20 mouse cellular contexts compared by ENCODE assay signal in genomic region chr4:149504363-149504762, GRCm38 (mm10). TPM values are rescaled to one million over a fixed set of nuclear protein-coding genes. Genes with fewer than 3 reads are reported as not detected.
DNase-seq lines count a peak whose midpoint lies in the region; ATAC-seq and TF ChIP-seq lines count a peak whose summit lies in the region.
"Had no signal": no experiment of that assay in that cellular context is flagged by ENCODE, and none has a peak within 500 bp of the region (broad histone marks: within the 10 kb centered on the region; RNA-seq: fewer than 3 reads in every experiment).

No protein-coding gene starts in this region.

- TF ChIP-seq CTCF in lung, postnatal 0 days (IDR thresholded peaks at IDR 0.05), result no peak

- H3K9ac ChIP-seq in forebrain, embryonic 16.5 days (replicated peaks; ENCODE audit: low read depth, low read length), result no peak overlapping the region
- no peak overlapping the region for H3K9ac ChIP-seq in lung, postnatal 0 days (replicated peaks; ENCODE audit: low read depth)
- 0 out of 2 replicates have a peak overlapping the region, but pooled peaks have one; percentile 7 for H3K9ac ChIP-seq in forebrain, embryonic 11.5 days (ENCODE audit: low read length)
- no peak overlapping the region for H3K9ac ChIP-seq in limb, embryonic 14.5 days (ENCODE audit: low read depth, low read length, severe bottlenecking)
- H3K9ac ChIP-seq: heart, embryonic 13.5 days; hindbrain, embryonic 13.5 days; liver, embryonic 14.5 days; neural tube, embryonic 12.5 days had no signal

- no peaks in the 10 kb centered on the region for H3K9me3 ChIP-seq in forebrain, embryonic 10.5 days
- H3K9me3 ChIP-seq in forebrain, embryonic 16.5 days (ENCODE audit: control insufficient read depth, low read length), result no peaks in the 10 kb centered on the region
- no peaks in the 10 kb centered on the region for H3K9me3 ChIP-seq in lung, postnatal 0 days (ENCODE audit: low read length)
- no peaks in the 10 kb centered on the region for H3K9me3 ChIP-seq in forebrain, embryonic 11.5 days (ENCODE audit: control insufficient read depth, low read length)
- H3K9me3 ChIP-seq in limb, embryonic 14.5 days (ENCODE audit: control insufficient read depth, low read length), result no peaks in the 10 kb centered on the region
- H3K9me3 ChIP-seq: heart, embryonic 13.5 days; hindbrain, embryonic 13.5 days; neural tube, embryonic 12.5 days had no signal

- no peak for TF ChIP-seq POLR2A in limb, embryonic 14.5 days (IDR thresholded peaks at IDR 0.05; ENCODE audit: borderline replicate concordance, extremely low read depth, insufficient read depth, insufficient read length)

- H3K4me2 ChIP-seq in forebrain, embryonic 16.5 days (ENCODE audit: low read length), result no peak overlapping the region
- H3K4me2 ChIP-seq in lung, postnatal 0 days (replicated peaks; ENCODE audit: low read depth, low read length), result no peak overlapping the region
- H3K4me2 ChIP-seq in forebrain, embryonic 11.5 days (ENCODE audit: low read depth, low read length, severe bottlenecking), result no peak overlapping the region
- no peak overlapping the region for H3K4me2 ChIP-seq in limb, embryonic 14.5 days (replicated peaks; ENCODE audit: low read depth, low read length, severe bottlenecking)
- H3K4me2 ChIP-seq: heart, embryonic 13.5 days; hindbrain, embryonic 13.5 days; neural tube, embryonic 12.5 days had no signal

- peak overlapping the region; percentile 81 for H3K27ac ChIP-seq in forebrain, embryonic 10.5 days
- H3K27ac ChIP-seq in forebrain, embryonic 16.5 days (ENCODE audit: low read length), result no peak overlapping the region
- H3K27ac ChIP-seq in lung, postnatal 0 days (ENCODE audit: low read length), result 0 out of 2 replicates have a peak overlapping the region, but pooled peaks have one; percentile 26
- H3K27ac ChIP-seq in forebrain, embryonic 11.5 days (ENCODE audit: low read depth, low read length), result peak overlapping the region; percentile 81
- H3K27ac ChIP-seq in limb, embryonic 14.5 days (replicated peaks; ENCODE audit: low read depth, low read length), result peak overlapping the region; percentile 54
- H3K27ac ChIP-seq: heart, embryonic 13.5 days; hindbrain, embryonic 13.5 days; liver, embryonic 14.5 days; neural tube, embryonic 12.5 days had no signal

- WGBS in forebrain, embryonic 10.5 days, result 78% methylated on average over 5 of the region's 5 CpGs
- WGBS in forebrain, embryonic 16.5 days, result 45% methylated on average over 5 of the region's 5 CpGs
- 74% methylated on average over 5 of the region's 5 CpGs for WGBS in lung, postnatal 0 days
- WGBS in forebrain, embryonic 11.5 days, result 64% methylated on average over 5 of the region's 5 CpGs
- 56% methylated on average over 5 of the region's 5 CpGs for whole genome bisulfite sequencing in limb, embryonic 14.5 days

- H3K36me3 ChIP-seq in forebrain, embryonic 10.5 days (replicated peaks), result peaks cover 37% of the 10 kb centered on the region
- peaks cover 9% of the 10 kb centered on the region for H3K36me3 ChIP-seq in forebrain, embryonic 16.5 days (ENCODE audit: control insufficient read depth, insufficient read depth)
- H3K36me3 ChIP-seq in lung, postnatal 0 days (ENCODE audit: insufficient read depth, low read length), result no peaks in the 10 kb centered on the region
- no peaks in the 10 kb centered on the region for H3K36me3 ChIP-seq in forebrain, embryonic 11.5 days (ENCODE audit: control insufficient read depth, insufficient read depth, low read length)
- peaks cover 19% of the 10 kb centered on the region for H3K36me3 ChIP-seq in limb, embryonic 14.5 days (ENCODE audit: control insufficient read depth, insufficient read depth, low read length)

- H3K27me3 ChIP-seq in forebrain, embryonic 10.5 days (ENCODE audit: poor library complexity, severe bottlenecking), result 0 out of 2 replicates have a peak, but pooled peaks cover 7% of the 10 kb centered on the region
- no peaks in the 10 kb centered on the region for H3K27me3 ChIP-seq in forebrain, embryonic 16.5 days (replicated peaks; ENCODE audit: control insufficient read depth, insufficient read depth, low read length)
- no peaks in the 10 kb centered on the region for H3K27me3 ChIP-seq in lung, postnatal 0 days (replicated peaks; ENCODE audit: insufficient read depth, low read length)
- no peaks in the 10 kb centered on the region for H3K27me3 ChIP-seq in forebrain, embryonic 11.5 days (ENCODE audit: control insufficient read depth, insufficient read depth, low read length)
- H3K27me3 ChIP-seq in limb, embryonic 14.5 days (ENCODE audit: control insufficient read depth, insufficient read depth, low read length), result no peaks in the 10 kb centered on the region
- H3K27me3 ChIP-seq: heart, embryonic 13.5 days; hindbrain, embryonic 13.5 days; neural tube, embryonic 12.5 days had no signal

- intact Hi-C loops in left cerebral cortex, postnatal 4 days (cut with DNase I), result no loop called here

- no peak for ATAC-seq in forebrain, embryonic 16.5 days
- ATAC-seq in lung, postnatal 0 days, result no peak
- ATAC-seq in forebrain, embryonic 11.5 days (replicated peaks; ENCODE audit: low FRiP score), result peak; percentile 23
- ATAC-seq in limb, embryonic 14.5 days (ENCODE audit: low FRiP score, low read depth), result no peak

- no peak for TF ChIP-seq EP300 in lung, postnatal 0 days (IDR thresholded peaks at IDR 0.05)

- peak overlapping the region; percentile 6; the same call in 1 of the 2 replicates for H3K4me3 ChIP-seq in forebrain, embryonic 10.5 days
- H3K4me3 ChIP-seq in forebrain, embryonic 16.5 days (replicated peaks; ENCODE audit: low read length), result no peak overlapping the region
- no peak overlapping the region for H3K4me3 ChIP-seq in lung, postnatal 0 days (ENCODE audit: low read depth, low read length)
- no peak overlapping the region for H3K4me3 ChIP-seq in forebrain, embryonic 11.5 days (ENCODE audit: low read depth, low read length)
- H3K4me3 ChIP-seq in limb, embryonic 14.5 days (replicated peaks; ENCODE audit: low read length), result no peak overlapping the region
- H3K4me3 ChIP-seq: heart, embryonic 13.5 days; hindbrain, embryonic 13.5 days; neural tube, embryonic 12.5 days had no signal

- DNase-seq in forebrain, embryonic 10.5 days (ENCODE audit: extremely low spot score, low spot score), result no peak
- DNase-seq in lung, postnatal 0 days (ENCODE audit: low spot score), result no peak
- DNase-seq in lung, postnatal 25 days (ENCODE audit: low spot score), result no peak
- no peak for DNase-seq in forebrain, embryonic 11.5 days (ENCODE audit: low spot score)
- no peak for DNase-seq in limb, embryonic 14.5 days (ENCODE audit: low spot score)
- DNase-seq in left cerebral cortex, postnatal 4 days, result no peak
- no peak for DNase-seq in kidney, postnatal 36 days
- DNase-seq: adrenal gland, adult 8-10 months; cerebellum, adult 9-11 months; gastrocnemius, postnatal 25 days; kidney, adult 2 months had no signal

- peaks cover 22% of the 10 kb centered on the region for H3K4me1 ChIP-seq in forebrain, embryonic 10.5 days
- H3K4me1 ChIP-seq in forebrain, embryonic 16.5 days (replicated peaks; ENCODE audit: control insufficient read depth, insufficient read depth, low read length), result 0 out of 2 replicates have a peak, but pooled peaks cover 5% of the 10 kb centered on the region
- no peaks in the 10 kb centered on the region for H3K4me1 ChIP-seq in lung, postnatal 0 days (ENCODE audit: insufficient read depth, low read depth, low read length)
- H3K4me1 ChIP-seq in forebrain, embryonic 11.5 days (replicated peaks; ENCODE audit: control insufficient read depth, insufficient read depth, low read length), result peaks cover 4% of the 10 kb centered on the region; the same call in 1 of the 2 replicates
- H3K4me1 ChIP-seq in limb, embryonic 14.5 days (ENCODE audit: control insufficient read depth, insufficient read depth, low read length), result 0 out of 2 replicates have a peak, but pooled peaks cover 5% of the 10 kb centered on the region
- H3K4me1 ChIP-seq: heart, embryonic 13.5 days; hindbrain, embryonic 13.5 days; neural tube, embryonic 12.5 days had no signal

RNA-seq across cellular contexts. Expression of gene Ctnnbip1, which starts 13.7 kb away (rescaled TPM):
- polyA plus RNA-seq in forebrain, embryonic 10.5 days (2016; fragmentation: Nextera tagmentation; extraction: Ambion mirVana), result 53.6 and 59.6 TPM in 2 replicates
- polyA plus RNA-seq in forebrain, embryonic 16.5 days (2015; fragmentation: Nextera tagmentation; extraction: Ambion mirVana), result 94.1 and 105 TPM in 2 replicates
- 38.4 and 40.1 TPM in 2 replicates for polyA plus RNA-seq in lung, postnatal 0 days (2015; fragmentation: Nextera tagmentation; extraction: Ambion mirVana)
- 71.7 and 72.1 TPM in 2 replicates for polyA plus RNA-seq in forebrain, embryonic 11.5 days (2014; fragmentation: Nextera tagmentation; extraction: Ambion mirVana)
- polyA plus RNA-seq in limb, embryonic 14.5 days (2012; rRNA removed), result 39.3 and 43.5 TPM in 2 replicates
- polyA plus RNA-seq in limb, embryonic 14.5 days (2014; fragmentation: Nextera tagmentation; extraction: Ambion mirVana), result 73.6 and 75.0 TPM in 2 replicates
- total RNA-seq in left cerebral cortex, postnatal 4 days (2021), result 10 to 100 TPM; 94.7 to 99.4 TPM

RNA-seq across cellular contexts. Expression of gene Lzic, which starts 19.3 kb away (rescaled TPM):
- 51.8 and 55.2 TPM in 2 replicates for polyA plus RNA-seq in forebrain, embryonic 10.5 days (2016; fragmentation: Nextera tagmentation; extraction: Ambion mirVana)
- 47.3 and 51.7 TPM in 2 replicates for polyA plus RNA-seq in forebrain, embryonic 16.5 days (2015; fragmentation: Nextera tagmentation; extraction: Ambion mirVana)
- 19.8 and 23.0 TPM in 2 replicates for polyA plus RNA-seq in lung, postnatal 0 days (2015; fragmentation: Nextera tagmentation; extraction: Ambion mirVana)
- polyA plus RNA-seq in forebrain, embryonic 11.5 days (2014; fragmentation: Nextera tagmentation; extraction: Ambion mirVana), result 55.6 and 57.6 TPM in 2 replicates
- 32.8 and 36.1 TPM in 2 replicates for polyA plus RNA-seq in limb, embryonic 14.5 days (2012; rRNA removed)
- polyA plus RNA-seq in limb, embryonic 14.5 days (2014; fragmentation: Nextera tagmentation; extraction: Ambion mirVana), result 54.0 and 55.2 TPM in 2 replicates
- total RNA-seq in left cerebral cortex, postnatal 4 days (2021), result 10 to 100 TPM; 63.7 to 66.2 TPM

RNA-seq across cellular contexts. Expression of gene Nmnat1, which starts 19.4 kb away (rescaled TPM):
- polyA plus RNA-seq in forebrain, embryonic 10.5 days (2016; fragmentation: Nextera tagmentation; extraction: Ambion mirVana), result 17.9 and 18.4 TPM in 2 replicates
- polyA plus RNA-seq in forebrain, embryonic 16.5 days (2015; fragmentation: Nextera tagmentation; extraction: Ambion mirVana), result 10.9 and 11.1 TPM in 2 replicates
- 6.3 TPM in 2 replicates for polyA plus RNA-seq in lung, postnatal 0 days (2015; fragmentation: Nextera tagmentation; extraction: Ambion mirVana)
- polyA plus RNA-seq in forebrain, embryonic 11.5 days (2014; fragmentation: Nextera tagmentation; extraction: Ambion mirVana), result 17.3 and 19.5 TPM in 2 replicates
- 10.1 and 11.4 TPM in 2 replicates for polyA plus RNA-seq in limb, embryonic 14.5 days (2012; rRNA removed)
- 9.1 and 10.6 TPM in 2 replicates for polyA plus RNA-seq in limb, embryonic 14.5 days (2014; fragmentation: Nextera tagmentation; extraction: Ambion mirVana)
- total RNA-seq in left cerebral cortex, postnatal 4 days (2021), result 1 to 10 TPM; 5.9 to 6.0 TPM

RNA-seq across cellular contexts. Expression of gene Tmem274, which starts 27.2 kb away (rescaled TPM):
- 0.50 and 0.63 TPM in 2 replicates for polyA plus RNA-seq in forebrain, embryonic 10.5 days (2016; fragmentation: Nextera tagmentation; extraction: Ambion mirVana)
- polyA plus RNA-seq in forebrain, embryonic 16.5 days (2015; fragmentation: Nextera tagmentation; extraction: Ambion mirVana), result 0.57 TPM in 1 of 2 replicates, not detected in the other
- polyA plus RNA-seq in lung, postnatal 0 days (2015; fragmentation: Nextera tagmentation; extraction: Ambion mirVana), result not detected in 2 replicates
- 0.99 TPM in 1 of 2 replicates, not detected in the other for polyA plus RNA-seq in forebrain, embryonic 11.5 days (2014; fragmentation: Nextera tagmentation; extraction: Ambion mirVana)
- not detected in 2 replicates for polyA plus RNA-seq in limb, embryonic 14.5 days (2012; rRNA removed)
- 0.93 TPM in 1 of 2 replicates, not detected in the other for polyA plus RNA-seq in limb, embryonic 14.5 days (2014; fragmentation: Nextera tagmentation; extraction: Ambion mirVana)
- not detected for total RNA-seq in left cerebral cortex, postnatal 4 days (2021)
- total RNA-seq: adrenal gland, adult 8-10 months; gastrocnemius, postnatal 25 days; left cerebral cortex, adult 18-20 months; megakaryocyte-erythroid progenitor cell, adult 5-6 weeks had no signal
- polyA plus RNA-seq: frontal cortex, adult 2 months; heart, embryonic 13.5 days; hindbrain, embryonic 13.5 days; kidney, adult 2 months; large intestine, adult 2 months; liver, embryonic 14.5 days had no signal

RNA-seq across cellular contexts. Expression of gene Rbp7, which starts 49.6 kb away (rescaled TPM):
- polyA plus RNA-seq in forebrain, embryonic 10.5 days (2016; fragmentation: Nextera tagmentation; extraction: Ambion mirVana), result not detected in 2 replicates
- not detected in 2 replicates for polyA plus RNA-seq in forebrain, embryonic 16.5 days (2015; fragmentation: Nextera tagmentation; extraction: Ambion mirVana)
- 1.4 and 1.8 TPM in 2 replicates for polyA plus RNA-seq in lung, postnatal 0 days (2015; fragmentation: Nextera tagmentation; extraction: Ambion mirVana)
- not detected in 2 replicates for polyA plus RNA-seq in forebrain, embryonic 11.5 days (2014; fragmentation: Nextera tagmentation; extraction: Ambion mirVana)
- 0.11 TPM in 1 of 2 replicates, not detected in the other for polyA plus RNA-seq in limb, embryonic 14.5 days (2012; rRNA removed)
- 0.89 and 1.4 TPM in 2 replicates for polyA plus RNA-seq in limb, embryonic 14.5 days (2014; fragmentation: Nextera tagmentation; extraction: Ambion mirVana)
- not detected for total RNA-seq in left cerebral cortex, postnatal 4 days (2021)
- total RNA-seq: left cerebral cortex, adult 18-20 months; megakaryocyte-erythroid progenitor cell, adult 5-6 weeks had no signal
- polyA plus RNA-seq: hindbrain, embryonic 13.5 days; liver, embryonic 14.5 days; neural tube, embryonic 12.5 days had no signal
